Mouse (Mus musculus): ENCODE measurements around the gene Fndc4.

DNA sequence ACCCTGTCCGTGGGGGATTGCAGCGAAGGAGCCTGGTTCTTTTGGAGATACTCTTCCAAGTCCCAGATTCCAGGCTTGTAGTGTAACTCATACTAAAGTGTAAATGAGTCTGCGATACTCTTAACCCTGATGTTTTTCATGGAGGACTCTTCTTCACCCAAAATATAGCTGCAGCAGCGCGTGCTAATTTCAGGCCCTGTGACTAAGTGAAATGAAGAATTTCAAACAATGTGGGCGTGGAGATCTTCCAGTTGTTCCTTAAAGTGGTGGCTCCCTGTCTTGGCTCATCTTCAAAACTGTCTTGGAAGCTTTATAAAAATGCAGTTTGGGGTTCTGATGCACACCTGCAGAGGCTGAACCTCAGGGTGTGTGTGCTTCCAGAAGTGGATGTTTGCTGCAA, 7.2 kb upstream of the Fndc4 start:
- TF ChIP-seq USF1 (IDR thresholded peaks at IDR 0.05; ENCODE audit: low read depth) (no peak), CTCF (IDR thresholded peaks at IDR 0.05; ENCODE audit: control insufficient read depth, insufficient read depth, insufficient read length) (no peak), MAX (IDR thresholded peaks at IDR 0.05) (no peak), MYOD1 (IDR thresholded peaks at IDR 0.05; ENCODE audit: control insufficient read depth, insufficient read length, low read depth) (no peak), MYOG (IDR thresholded peaks at IDR 0.05; ENCODE audit: control insufficient read depth, extremely low read depth, insufficient read length) (no peak), CEBPB (IDR thresholded peaks at IDR 0.05; ENCODE audit: low read depth) (no peak), FOSL1 (IDR thresholded peaks at IDR 0.05; ENCODE audit: insufficient read depth, low read length, poor library complexity, severe bottlenecking) (no peak)
